Mouse (Mus musculus) left cerebral cortex, postnatal 10 days (tissue): ENCODE measurements around the gene Gm49321. TPM values are rescaled to one million over a fixed set of nuclear protein-coding genes. Genes with fewer than 3 reads are reported as not detected.

Source experiments
- DNase-seq, 2 experiments: peaks; one replicate each; pipeline ENCODE4 v3.0.0; 2021 to 2022; ENCODE audit warnings: low spot score in 2 of 2, mixed read lengths in 1 of 2; ENCODE audit errors: extremely low spot score in 1 of 2
- intact Hi-C: fragments of 180-260 bp; cut with DNase I; formaldehyde crosslinking; loops from one replicate; pipeline ENCODE4 v1.15.1; 2025
- total RNA-seq, 2 experiments: library from RNA; stranded (reverse); gene quantifications; 2 replicates each; pipeline ENCODE4 v1.2.3; 2021

The Gm49321 gene
- total RNA-seq, 2 experiments from 2014 or later = 10.9 to 11.3 TPM

DNA sequence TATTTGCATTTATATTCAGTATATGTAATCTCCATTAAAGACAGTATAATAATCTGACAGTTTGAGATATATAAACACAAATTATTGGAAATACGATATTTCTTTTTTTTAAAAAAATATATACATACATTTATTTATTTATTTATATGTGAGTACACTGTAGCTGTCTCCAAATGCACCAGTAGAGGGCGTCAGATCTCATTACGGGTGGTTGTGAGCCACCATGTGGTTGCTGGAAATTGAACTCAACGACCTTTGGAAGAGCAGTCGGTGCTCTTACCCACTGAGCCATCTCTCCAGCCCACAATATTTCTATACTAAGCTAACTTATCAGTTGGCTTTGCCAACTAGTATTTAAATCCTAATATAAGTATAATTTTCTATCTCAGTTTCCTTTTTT is 6.2 kb upstream of the Gm49321 start:
- peak in 1 of 2 experiments; percentile 47 for DNase-seq
- intact Hi-C loops = no loop called here

DNA sequence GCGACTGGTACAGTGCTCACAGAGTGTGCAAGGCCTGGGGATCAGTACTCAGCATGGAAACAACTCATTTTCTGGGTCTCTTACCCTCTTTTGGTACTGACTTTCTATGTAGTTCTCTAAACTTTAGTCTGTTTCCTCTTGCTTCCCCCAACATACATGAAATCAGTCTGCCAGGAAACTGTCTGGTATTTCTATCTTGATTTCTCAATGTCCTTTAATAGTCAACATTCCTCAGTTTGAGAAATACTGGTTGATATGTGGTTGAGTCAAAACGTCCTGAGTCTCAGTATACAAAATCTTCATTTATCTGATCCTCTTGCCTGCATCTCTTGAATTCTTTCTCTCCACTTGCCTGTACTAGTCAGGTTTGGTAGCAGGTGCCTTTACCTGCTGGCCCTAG is 2.9 kb upstream of the Gm49321 start:
- intact Hi-C loops = no loop called here
- no peak for DNase-seq

DNA sequence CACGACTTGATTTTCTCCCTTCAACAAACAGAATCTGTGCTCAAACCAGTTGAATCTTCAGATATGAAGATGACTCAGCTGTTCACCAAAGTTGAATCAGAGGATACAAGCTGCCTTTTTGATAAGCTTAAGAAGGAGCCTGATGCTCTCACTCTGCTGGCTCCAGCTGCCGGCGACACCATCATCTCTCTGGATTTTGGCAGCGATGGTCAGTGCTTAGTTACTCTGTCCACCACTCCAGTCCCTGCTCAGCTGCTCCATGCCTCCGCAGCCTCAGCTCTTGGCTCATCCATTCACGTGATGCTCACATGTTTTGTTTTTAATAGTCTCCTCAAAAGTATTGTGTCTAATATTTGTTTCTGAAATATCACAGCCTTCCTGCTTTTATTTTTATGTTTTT is 2.1 kb downstream of the Gm49321 start:
- intact Hi-C loops = no loop called here
- no peak for DNase-seq

DNA sequence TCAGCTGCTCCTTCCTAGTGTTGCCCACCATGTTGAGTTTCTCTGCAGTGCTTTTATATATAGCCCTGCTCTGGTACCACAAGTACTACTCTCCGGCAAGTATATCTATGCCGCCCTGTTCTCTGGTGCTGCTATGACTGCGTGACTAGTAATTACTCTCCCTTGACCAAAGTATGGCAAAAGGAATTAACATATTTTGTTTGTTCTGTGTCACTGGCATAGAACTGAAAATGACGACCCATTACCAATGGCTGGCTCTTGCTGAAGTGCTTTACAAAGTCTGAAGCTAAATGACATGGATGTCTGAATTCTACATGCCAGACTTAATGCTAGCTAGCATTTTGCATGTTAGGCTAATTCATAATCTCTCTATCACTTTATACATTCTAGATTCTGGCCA is 11.0 kb downstream of the Gm49321 start:
- intact Hi-C loops = no loop called here
- DNase-seq = no peak

DNA sequence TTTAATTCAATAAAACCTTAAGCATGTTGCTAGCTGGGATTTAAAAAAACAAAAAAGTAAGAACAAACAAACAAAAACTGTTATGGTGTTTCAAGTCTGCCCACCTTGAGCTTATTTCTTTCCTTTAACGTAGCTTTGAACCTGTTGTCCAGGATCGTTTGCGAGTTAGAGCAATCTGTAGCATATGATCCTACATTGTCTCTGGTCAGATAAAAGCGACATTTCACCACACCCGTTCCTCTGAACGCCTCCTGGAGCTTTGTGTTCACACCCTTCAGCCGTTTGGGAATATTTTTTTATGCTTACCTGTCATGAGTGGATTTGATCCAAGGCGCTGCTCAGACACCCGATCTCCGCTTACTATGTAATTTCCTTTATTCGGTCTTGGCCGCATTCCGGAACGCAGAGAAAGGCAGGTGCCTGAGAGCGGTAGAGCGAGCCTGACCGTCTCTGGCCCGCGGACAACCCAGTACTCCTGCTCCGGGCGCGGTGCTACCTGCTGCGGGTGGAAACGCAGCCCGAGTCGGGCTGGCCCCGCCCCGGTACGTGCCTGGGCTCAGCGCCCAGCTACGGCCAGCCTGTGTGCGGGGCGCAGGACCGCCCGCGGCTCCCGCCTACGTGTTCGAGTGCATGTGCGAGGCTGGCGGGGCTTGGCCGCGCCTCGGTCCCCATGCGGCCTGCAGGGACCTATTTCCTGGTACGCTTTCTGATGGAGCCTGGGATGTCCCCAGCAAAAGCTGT is 12.0 kb downstream of the Gm49321 start:
- DNase-seq = peak in 1 of 2 experiments; percentile 74
- intact Hi-C loops = no loop called here

DNA sequence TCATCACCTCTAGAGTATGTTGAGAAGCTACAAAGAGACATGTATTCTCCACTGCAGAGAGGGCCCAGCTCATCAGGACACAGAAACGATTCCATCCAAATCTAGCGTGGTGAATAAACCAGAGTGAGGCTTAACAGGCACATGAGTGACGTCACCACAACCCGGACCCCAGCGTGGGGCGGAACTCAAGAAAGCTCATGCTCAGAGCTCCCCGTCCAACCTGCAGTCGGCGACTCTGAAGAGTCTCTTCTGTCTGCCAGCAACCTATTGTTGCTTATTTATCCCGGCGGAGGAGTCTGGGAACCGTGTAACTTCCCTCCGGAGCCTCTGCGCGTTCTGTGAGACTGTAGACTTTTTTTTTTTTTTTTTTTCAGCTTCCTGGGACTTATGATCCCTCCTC is 15.4 kb downstream of the Gm49321 start:
- intact Hi-C loops = no loop called here
- DNase-seq = peak; percentile 28 to 74

DNA sequence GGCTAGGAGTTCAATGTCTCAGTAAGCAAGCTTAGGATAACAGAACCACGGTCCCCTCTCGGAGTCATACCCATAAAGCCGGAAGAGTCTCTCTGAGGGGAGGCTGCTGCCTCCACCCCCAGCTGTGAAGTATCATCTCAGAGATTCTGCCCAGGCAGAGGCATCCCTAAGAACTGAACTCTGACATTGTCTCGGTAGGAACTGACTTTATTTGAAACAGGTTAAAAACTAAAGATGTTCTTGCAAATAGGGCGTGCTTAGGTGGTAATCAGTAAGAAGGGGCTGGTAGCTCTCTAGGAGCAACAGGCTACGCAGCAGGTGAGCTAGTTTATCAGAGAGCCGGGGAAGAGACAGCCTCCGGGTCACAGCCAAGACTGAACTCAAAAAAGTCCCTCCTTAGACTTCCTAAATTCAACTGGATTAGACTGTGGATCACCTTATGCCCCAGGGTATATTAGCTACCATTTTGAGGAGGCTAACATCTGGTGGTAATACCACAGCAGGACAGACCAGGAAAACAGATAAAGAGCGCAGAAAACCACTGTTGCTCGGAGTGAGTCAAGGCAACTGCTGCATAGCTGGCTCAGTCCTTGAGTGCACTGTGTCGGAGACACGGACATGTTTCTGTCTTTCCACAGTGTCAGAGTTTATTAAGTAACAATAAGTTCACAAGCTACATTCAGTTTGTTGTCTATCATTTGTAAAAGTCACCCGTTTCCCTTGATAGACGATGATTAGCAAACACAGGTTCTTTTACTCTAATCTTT is 16.1 kb downstream of the Gm49321 start:
- intact Hi-C loops = no loop called here
- no peak for DNase-seq

DNA sequence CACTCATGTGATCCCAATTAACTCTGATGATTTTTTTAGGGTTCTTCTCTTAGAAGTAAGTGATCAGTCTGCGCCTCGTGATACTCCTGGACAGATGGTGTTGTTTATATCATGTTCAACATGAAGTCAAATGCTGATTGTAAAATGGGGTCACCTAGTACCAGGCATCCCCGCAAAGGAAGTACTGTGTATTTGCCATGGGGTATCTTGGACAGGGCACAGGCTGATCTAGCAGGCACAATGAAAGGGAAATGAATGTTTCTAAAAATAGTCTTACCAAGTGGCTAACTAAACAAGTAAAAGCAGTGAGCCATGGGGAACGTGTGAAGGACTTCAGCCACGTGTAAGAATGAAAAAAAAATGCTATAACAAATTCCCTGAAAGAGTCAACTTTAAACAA is 17.3 kb downstream of the Gm49321 start:
- intact Hi-C loops = no loop called here
- DNase-seq = no peak

DNA sequence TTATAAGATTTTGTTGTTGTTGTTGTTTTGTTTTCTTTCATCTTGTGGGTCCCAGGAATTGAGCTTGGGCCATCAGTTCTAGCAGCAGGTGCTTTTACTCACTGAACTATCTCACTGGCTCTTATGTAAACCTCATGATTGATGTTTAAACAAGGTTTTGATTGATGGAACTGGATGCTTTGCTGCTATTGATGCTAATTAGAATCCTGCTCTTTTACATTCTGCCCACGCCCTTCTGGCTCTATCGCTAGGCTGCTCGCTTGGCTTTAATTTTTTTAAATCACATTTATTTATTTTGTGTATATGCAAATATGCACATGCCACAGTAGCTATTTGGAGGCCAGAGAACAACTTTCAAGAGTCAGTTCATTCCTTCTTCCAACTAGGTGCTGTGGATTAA is 20.2 kb downstream of the Gm49321 start:
- intact Hi-C loops = no loop called here
- peak in 1 of 2 experiments; percentile 15 for DNase-seq

DNA sequence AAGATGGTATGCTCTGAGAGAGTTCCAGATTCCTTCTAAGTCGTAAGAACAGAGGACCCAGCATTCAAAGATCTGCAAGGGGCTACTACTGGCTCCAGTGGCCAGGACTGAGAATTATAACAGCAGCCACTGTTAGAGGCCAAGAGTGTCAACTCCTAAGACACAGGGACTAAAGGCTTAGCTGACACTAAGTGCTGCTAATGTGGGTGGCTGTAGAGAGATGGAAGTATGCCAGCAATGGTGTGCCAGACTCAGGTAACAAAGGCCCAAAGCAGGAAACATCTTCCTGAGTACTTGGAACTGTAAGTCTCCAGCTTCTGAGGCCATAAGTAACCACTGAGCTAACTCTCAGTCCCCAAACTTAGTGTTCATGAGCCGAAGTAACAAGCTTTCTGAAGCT is 21.4 kb downstream of the Gm49321 start:
- DNase-seq = no peak
- intact Hi-C loops = no loop called here

DNA sequence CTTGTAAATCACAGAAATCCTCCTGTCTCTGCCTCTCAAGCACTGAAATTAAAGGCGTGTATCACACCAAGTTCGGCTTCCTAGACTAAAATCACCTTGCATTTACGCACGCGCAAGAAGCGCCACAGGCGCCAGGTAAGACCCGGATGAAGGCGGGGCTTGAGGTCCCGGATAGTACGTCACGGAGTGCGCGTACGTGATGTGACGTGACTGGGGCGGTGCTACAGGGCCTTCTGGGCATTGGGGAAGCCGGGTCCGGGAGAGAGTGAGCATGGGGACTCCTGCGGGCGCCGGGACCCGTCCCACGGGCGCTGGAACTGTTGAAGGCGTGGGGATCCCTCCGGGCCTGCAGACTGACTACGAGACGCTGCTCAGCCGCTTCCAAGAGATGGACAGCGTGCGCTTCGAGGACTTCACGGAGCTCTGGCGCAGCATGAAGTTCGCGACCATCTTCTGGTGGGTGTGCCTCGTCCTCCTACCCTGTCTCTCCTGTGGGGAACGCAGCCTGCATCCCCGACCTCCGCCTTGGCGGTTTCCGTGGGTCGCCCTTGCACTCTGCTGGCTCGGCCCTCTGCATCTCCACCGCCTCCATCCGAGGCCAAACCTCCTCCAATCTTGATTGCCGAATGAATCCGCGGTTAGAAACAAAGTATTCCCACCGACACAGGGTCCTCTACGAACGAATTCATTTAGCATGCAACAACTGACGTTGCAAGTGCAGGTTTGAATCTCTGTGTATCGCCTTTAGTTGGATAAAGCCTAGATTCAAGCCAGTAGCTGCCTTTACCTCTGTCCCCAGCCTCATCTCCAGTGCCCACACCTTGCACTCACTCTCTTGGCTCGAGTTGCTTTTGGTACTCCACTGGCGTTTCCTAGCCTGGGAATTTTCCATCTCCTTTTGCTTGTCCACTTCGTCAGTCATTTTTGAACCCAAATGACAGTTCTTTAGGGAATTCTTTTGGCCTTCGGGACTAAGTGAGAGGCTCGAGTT is 27.1 kb downstream of the Gm49321 start, which contains the start of gene Snapc1:
Gene Snapc1 (plus strand): TSS at position 191 of the 991 bp plus-strand sequence.
- intact Hi-C loops = no loop called here
- DNase-seq = peak; percentile 96 to 97

DNA sequence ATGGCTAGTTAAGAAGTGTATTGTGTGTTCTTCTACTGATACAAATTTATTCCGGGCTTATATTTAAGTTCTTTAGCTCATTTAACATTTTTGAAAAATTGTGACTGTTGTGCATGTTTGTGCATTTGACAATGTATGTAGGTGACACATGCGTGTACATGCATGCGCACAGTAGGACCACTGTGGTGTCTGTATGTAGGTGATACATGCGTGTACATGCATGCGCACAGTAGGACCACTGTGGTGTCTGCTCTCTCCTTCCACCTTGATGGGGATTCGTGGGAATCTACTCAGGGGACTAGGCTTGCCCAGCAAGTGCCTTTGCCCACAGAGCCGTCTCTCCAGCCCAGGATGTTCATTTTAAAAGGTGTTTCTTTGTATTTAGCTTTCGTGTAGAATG is 31.7 kb downstream of the Gm49321 start:
- DNase-seq = no peak
- intact Hi-C loops = no loop called here

DNA sequence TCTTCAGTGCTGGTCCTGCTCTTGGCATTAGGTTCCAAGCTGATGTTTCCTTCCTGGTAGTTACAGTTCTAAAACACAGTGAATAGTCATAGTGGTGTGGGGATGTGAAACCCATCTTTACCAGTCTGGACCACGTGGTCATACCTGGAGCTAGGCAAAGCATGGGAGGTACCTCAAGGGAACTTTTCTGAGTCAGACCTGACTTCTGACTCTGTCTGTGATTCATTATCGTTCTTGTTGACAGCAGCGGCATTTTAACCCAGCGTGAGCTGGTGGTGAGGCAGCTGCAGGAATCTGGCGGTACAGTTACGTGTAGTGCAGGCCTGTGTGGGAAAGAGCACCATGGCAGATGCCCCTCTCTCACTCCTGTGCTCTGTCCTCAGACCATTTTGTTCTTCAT is 37.1 kb downstream of the Gm49321 start:
- intact Hi-C loops = no loop called here
- DNase-seq = no peak

DNA sequence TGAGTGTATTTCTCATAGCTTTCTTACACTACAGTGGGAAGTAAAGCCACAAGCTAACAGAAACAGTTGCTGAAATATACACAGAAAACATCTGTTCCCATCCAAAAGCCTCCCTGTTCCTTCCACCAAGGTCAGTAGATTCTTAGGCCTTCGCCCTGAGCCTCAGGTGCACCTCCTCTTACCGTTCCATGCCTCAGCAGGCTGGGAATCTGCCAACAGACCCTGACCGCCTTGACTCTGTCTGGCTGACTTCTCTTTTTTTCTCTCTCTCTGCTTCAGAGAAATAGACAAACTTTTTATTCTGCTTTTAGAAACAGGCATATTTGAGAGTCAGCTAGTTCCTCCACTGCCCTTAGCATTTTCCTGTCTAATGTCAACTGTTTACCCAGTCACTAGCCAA is 40.7 kb downstream of the Gm49321 start:
- intact Hi-C loops = no loop called here
- no peak for DNase-seq

DNA sequence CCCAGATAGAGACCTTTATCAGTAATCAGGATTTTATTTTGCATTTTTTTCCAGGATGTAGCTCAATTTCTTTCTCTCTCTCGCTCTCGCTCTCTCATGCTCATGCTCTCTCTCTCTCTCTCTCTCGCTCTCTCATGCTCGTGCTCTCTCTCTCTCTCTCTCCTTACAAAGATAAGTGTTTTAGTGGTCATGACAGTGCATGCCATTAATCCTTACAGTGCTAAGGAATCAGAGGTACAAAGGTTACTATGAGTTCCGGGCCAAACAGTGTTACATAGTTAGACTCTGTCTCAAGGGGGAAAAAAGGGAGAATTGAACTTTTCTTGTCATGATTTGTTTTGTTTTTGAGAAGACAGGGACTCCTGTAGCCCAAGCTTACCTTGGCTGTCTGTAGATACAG is 42.2 kb downstream of the Gm49321 start:
- DNase-seq = no peak
- intact Hi-C loops = no loop called here

DNA sequence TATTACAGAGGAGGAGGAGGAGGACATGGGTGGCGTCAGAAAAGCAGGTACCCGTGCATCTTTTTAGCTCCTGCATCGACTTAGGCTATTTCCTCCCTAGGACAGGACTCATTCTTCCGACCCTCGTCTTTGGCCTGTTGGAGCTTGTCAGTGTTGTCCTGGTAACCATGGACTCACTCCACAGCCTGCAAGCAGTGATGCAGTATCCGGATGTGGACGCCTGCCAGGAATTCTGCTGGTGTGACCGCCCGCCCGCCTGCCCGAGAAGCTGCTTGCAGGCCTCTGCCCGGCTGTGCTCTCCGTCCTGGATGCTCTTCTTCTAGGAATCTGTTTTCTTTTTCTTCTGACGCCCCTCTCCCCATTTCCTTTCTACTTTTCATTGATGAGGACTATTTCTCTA is 45.1 kb downstream of the Gm49321 start:
- peak; percentile 85 to 93 for DNase-seq
- intact Hi-C loops = no loop called here

DNA sequence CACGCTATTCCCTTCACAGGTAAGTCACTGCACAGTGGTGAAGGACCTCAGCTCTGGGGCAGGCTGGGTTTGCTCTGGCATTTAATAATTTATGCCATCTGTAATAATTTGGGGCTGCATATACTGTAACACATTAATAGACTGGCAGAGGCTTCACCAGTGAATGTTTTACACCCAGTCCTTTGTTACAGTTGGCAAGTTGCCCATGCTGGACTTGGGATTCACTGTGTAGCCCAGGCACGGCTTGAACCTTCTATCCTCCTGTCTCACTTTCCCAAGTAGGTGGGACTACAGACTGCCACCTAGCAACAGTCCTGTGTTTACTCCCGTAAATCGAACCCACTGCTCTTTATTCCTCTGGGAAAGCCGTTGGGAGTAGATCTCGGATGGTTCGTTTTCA is 48.8 kb downstream of the Gm49321 start:
- intact Hi-C loops = no loop called here
- no peak for DNase-seq

DNA sequence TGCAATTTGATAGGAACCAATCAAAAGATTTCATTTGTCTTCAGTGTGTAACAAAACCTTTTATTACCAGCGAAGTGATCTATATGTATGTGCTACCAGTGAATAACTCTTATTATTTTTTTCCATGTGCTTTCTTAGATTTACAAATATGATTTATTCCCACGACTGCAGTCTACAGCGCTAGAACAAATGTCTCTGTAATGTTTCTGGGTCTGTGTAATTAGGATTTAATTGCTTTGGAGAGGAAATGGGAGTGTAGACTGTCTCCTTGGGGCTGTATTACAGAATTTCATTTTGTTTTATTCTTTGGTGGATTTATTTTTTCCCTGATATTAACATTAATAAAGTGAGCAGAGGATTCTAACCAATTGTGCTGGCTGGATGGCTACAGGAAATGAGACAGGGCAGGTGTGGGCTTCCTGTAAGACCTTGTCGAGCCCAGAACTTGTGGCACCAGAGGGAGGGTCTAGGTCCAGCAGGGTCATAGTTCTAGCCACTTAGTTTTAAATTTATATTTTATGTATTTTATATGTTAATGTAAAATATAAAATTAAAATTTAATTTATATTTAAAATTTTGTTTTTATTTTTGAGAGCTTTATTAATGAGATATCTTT is 51.0 kb downstream of the Gm49321 start:
- intact Hi-C loops = no loop called here
- DNase-seq = no peak

DNA sequence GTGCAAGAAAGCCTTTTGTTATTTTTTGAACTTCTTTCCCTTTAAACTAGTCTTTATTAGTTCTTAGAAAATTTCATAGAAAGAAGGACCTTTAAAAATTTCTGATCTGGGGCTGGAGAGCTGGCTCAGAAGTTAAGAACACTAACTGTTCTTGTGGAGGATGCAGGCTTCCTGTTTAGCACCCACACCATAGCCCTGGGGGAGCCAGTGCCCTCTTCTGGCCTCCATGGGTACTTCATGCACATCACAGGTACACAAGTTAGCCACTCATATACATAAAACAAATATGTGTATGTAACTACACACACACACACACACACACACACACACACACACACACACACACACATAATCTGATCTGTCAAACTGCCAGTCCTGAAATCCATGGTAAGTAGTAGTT is 52.1 kb downstream of the Gm49321 start:
- peak in 1 of 2 experiments; percentile 55 for DNase-seq
- intact Hi-C loops = no loop called here
